Mouse (Mus musculus) left cerebral cortex, postnatal 4 days (tissue): ENCODE measurements at regions not wholly inside any gene's neighbourhood (a gene's known extent, or its start where the extent isn't known, plus 50 kb on each side); places are given as distances from the start of the nearest gene placed in this dataset.

Experiments
- DNase-seq: peaks from one replicate; pipeline ENCODE4 v3.0.0-alpha.2; 2022
- intact Hi-C: fragments of 180-260 bp; cut with DNase I; formaldehyde crosslinking; loops from one replicate; pipeline ENCODE4 v1.15.1; 2025

- DNase-seq: no peak
- intact Hi-C loops: no loop called here
Observed at GRCm38 (mm10) chr12:105092730-105093440, 52.9 kb upstream of the Tcl1b2 start.

GRCm38 (mm10) chr12:105093509-105093908, 52.3 kb upstream of the Tcl1b2 start:
- intact Hi-C loops: no loop called here
- peak; percentile 54 for DNase-seq
